Mouse (Mus musculus): ENCODE measurements around the gene Il10rb. TPM values are rescaled to one million over a fixed set of nuclear protein-coding genes. Genes with fewer than 3 reads are reported as not detected.
A peak's percentile ranks its signal among the peaks of the same experiment; 100 is the strongest.

Gene Il10rb
- polyA plus RNA-seq, 1 experiment from 2014 or later, result 6.6 TPM

GRCm38 (mm10) chr16:91465505-91466240 is 59.7 kb downstream of the Il10rb start:
- H3K27me3 ChIP-seq (ENCODE audit: control insufficient read depth, insufficient read depth, low read length), result no peaks in the 10 kb centered on the region
- H3K4me1 ChIP-seq (replicated peaks; ENCODE audit: control insufficient read depth, insufficient read depth, low read length), result peaks cover 8% of the 10 kb centered on the region
- DNase-seq (ENCODE audit: low spot score) (no peak), ATAC-seq (replicated peaks; ENCODE audit: low FRiP score) (no peak)
- H3K4me3 ChIP-seq (ENCODE audit: low read depth, low read length), result peak overlapping the region; percentile 43
- H3K4me2 ChIP-seq (ENCODE audit: low read depth, low read length, severe bottlenecking), result peak overlapping the region; percentile 94
- no peaks in the 10 kb centered on the region for H3K9me3 ChIP-seq (ENCODE audit: control insufficient read depth, low read length)
- H3K36me3 ChIP-seq (ENCODE audit: control insufficient read depth, insufficient read depth, low read length), result no peaks in the 10 kb centered on the region
- H3K27ac ChIP-seq (ENCODE audit: low read depth, low read length), result no peak overlapping the region
- 54% methylated on average over 13 of the region's 13 CpGs for WGBS
- peak overlapping the region; percentile 61 for H3K9ac ChIP-seq (ENCODE audit: low read length)

- ATAC-seq (replicated peaks; ENCODE audit: low FRiP score), result no peak
- no peaks in the 10 kb centered on the region for H3K36me3 ChIP-seq (ENCODE audit: control insufficient read depth, insufficient read depth, low read length)
- H3K27ac ChIP-seq (ENCODE audit: low read depth, low read length), result no peak overlapping the region
- no peaks in the 10 kb centered on the region for H3K27me3 ChIP-seq (ENCODE audit: control insufficient read depth, insufficient read depth, low read length)
- H3K4me1 ChIP-seq (replicated peaks; ENCODE audit: control insufficient read depth, insufficient read depth, low read length), result peaks cover 8% of the 10 kb centered on the region
- DNase-seq (ENCODE audit: low spot score), result peak; percentile 61
- H3K9me3 ChIP-seq (ENCODE audit: control insufficient read depth, low read length), result no peaks in the 10 kb centered on the region
- H3K4me2 ChIP-seq (ENCODE audit: low read depth, low read length, severe bottlenecking), result no peak overlapping the region
- H3K4me3 ChIP-seq (ENCODE audit: low read depth, low read length), result no peak overlapping the region
- no peak overlapping the region for H3K9ac ChIP-seq (ENCODE audit: low read length)
- WGBS, result 62% methylated on average over 6 of the region's 6 CpGs
Observed at GRCm38 (mm10) chr16:91466566-91466965, 60.6 kb downstream of the Il10rb start.

GRCm38 (mm10) chr16:91470470-91470869 is 64.5 kb downstream of the Il10rb start:
- Histone ChIP-seq H3K4me2 (ENCODE audit: low read depth, low read length, severe bottlenecking) (no peak overlapping the region), H3K27me3 (ENCODE audit: control insufficient read depth, insufficient read depth, low read length) (no peaks in the 10 kb centered on the region), H3K4me1 (replicated peaks; ENCODE audit: control insufficient read depth, insufficient read depth, low read length) (peaks cover 6% of the 10 kb centered on the region), H3K27ac (ENCODE audit: low read depth, low read length) (no peak overlapping the region), H3K9ac (ENCODE audit: low read length) (no peak overlapping the region), H3K4me3 (ENCODE audit: low read depth, low read length) (no peak overlapping the region), H3K9me3 (ENCODE audit: control insufficient read depth, low read length) (no peaks in the 10 kb centered on the region), H3K36me3 (ENCODE audit: control insufficient read depth, insufficient read depth, low read length) (no peaks in the 10 kb centered on the region)
- no peak for DNase-seq (ENCODE audit: low spot score)
- 89% methylated on average over 3 of the region's 3 CpGs for WGBS
- no peak for ATAC-seq (replicated peaks; ENCODE audit: low FRiP score)

- H3K27me3 ChIP-seq (ENCODE audit: control insufficient read depth, insufficient read depth, low read length), result no peaks in the 10 kb centered on the region
- 0 out of 2 replicates have a peak, but pooled peaks cover under 1% of the 10 kb centered on the region for H3K4me1 ChIP-seq (replicated peaks; ENCODE audit: control insufficient read depth, insufficient read depth, low read length)
- H3K4me3 ChIP-seq (ENCODE audit: low read depth, low read length), result no peak overlapping the region
- no peaks in the 10 kb centered on the region for H3K36me3 ChIP-seq (ENCODE audit: control insufficient read depth, insufficient read depth, low read length)
- no peak overlapping the region for H3K27ac ChIP-seq (ENCODE audit: low read depth, low read length)
- DNase-seq (ENCODE audit: low spot score), result no peak
- H3K4me2 ChIP-seq (ENCODE audit: low read depth, low read length, severe bottlenecking), result no peak overlapping the region
- WGBS, result 84% methylated on average over 6 of the region's 6 CpGs
- H3K9me3 ChIP-seq (ENCODE audit: control insufficient read depth, low read length), result no peaks in the 10 kb centered on the region
- H3K9ac ChIP-seq (ENCODE audit: low read length), result no peak overlapping the region
- ATAC-seq (replicated peaks; ENCODE audit: low FRiP score), result no peak
Observed at GRCm38 (mm10) chr16:91471481-91471880, 65.5 kb downstream of the Il10rb start.

Other genes starting within 250 kb of the Il10rb start
- 20.3 and 27.4 TPM in 2 replicates for gene Olig2, start 180.7 kb upstream of the Il10rb start, polyA plus RNA-seq (2014; fragmentation: Nextera tagmentation; extraction: Ambion mirVana)
- gene Olig1, start 136.4 kb upstream of the Il10rb start, polyA plus RNA-seq (2014; fragmentation: Nextera tagmentation; extraction: Ambion mirVana), result 9.0 and 12.3 TPM in 2 replicates
- gene Ifnar2, start 33.4 kb upstream of the Il10rb start, polyA plus RNA-seq (2014; fragmentation: Nextera tagmentation; extraction: Ambion mirVana), result 29.6 and 32.3 TPM in 2 replicates
- 1.0 TPM in 1 of 2 replicates, not detected in the other for gene Gm21970, start 14.4 kb upstream of the Il10rb start, polyA plus RNA-seq (2014; fragmentation: Nextera tagmentation; extraction: Ambion mirVana)
- gene Ifnar1, start 79.1 kb downstream of the Il10rb start, polyA plus RNA-seq (2014; fragmentation: Nextera tagmentation; extraction: Ambion mirVana), result 51.4 and 53.1 TPM in 2 replicates
- gene Ifngr2, start 140.9 kb downstream of the Il10rb start, polyA plus RNA-seq (2014; fragmentation: Nextera tagmentation; extraction: Ambion mirVana), result 28.8 and 31.6 TPM in 2 replicates
- gene Tmem50b, start 191.6 kb downstream of the Il10rb start, polyA plus RNA-seq (2014; fragmentation: Nextera tagmentation; extraction: Ambion mirVana), result 36.4 and 42.4 TPM in 2 replicates
- gene Dnajc28, start 212.9 kb downstream of the Il10rb start, polyA plus RNA-seq (2014; fragmentation: Nextera tagmentation; extraction: Ambion mirVana), result 4.5 and 4.7 TPM in 2 replicates
- gene Gart, start 240.8 kb downstream of the Il10rb start, polyA plus RNA-seq (2014; fragmentation: Nextera tagmentation; extraction: Ambion mirVana), result 145 and 150 TPM in 2 replicates
- gene Son, start 241.3 kb downstream of the Il10rb start, polyA plus RNA-seq (2014; fragmentation: Nextera tagmentation; extraction: Ambion mirVana), result 140 and 150 TPM in 2 replicates

All from forebrain, embryonic 11.5 days (tissue).